In the genomic region with DNA sequence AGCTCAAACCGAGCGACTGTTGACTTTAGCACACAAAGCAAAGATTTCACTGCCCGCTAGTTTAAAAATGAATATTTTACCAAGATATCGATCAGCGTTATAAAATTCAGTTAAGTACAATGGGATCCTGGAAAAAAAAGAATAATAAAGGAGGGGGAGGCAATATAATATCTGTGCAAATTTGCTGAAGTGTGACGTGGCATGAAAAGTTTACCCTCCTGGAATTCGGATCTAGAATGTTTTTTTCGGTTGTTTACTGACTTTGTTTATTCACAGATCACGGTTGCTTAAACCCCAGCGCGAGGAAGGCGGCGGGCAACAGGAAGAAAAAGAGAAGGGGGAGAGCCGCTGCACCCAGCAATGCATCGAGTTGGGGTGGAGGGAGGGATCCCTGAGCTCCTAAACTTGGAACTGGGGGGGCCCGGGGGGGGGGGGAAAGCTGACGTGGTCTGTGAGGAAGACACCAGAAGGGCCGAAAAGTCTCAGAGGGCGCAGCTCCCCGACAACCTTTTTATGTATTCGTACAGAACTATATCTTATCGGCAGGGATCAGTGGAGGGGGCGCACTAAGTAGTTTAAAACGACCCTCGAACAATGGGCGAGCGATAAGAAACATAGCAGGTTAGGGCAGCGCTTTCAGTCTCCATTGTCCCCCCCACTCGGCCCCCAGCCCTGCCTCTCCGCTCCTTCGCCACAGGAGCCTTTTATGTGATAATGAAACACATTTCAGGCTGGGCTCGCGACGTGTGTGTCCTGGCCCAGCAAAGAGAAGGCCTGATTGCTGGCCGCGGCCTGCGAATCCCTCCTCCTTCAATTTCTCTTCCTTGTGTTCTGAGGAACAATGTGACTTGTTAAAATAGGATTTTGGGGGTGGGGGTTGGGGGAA, we compare ENCODE assay signal across 12 mouse cellular contexts. TPM values are rescaled to one million over a fixed set of nuclear protein-coding genes. Genes with fewer than 3 reads are reported as not detected.
DNase-seq lines count a peak whose midpoint lies in the region; ATAC-seq and TF ChIP-seq lines count a peak whose summit lies in the region.
"Had no signal": no experiment of that assay in that cellular context is flagged by ENCODE, and none has a peak within 500 bp of the region (broad histone marks: within the 10 kb centered on the region; RNA-seq: fewer than 3 reads in every experiment).

No protein-coding gene starts in this region.

- no peaks in the 10 kb centered on the region for H3K36me3 ChIP-seq in heart, postnatal 0 days (replicated peaks; ENCODE audit: control insufficient read depth, insufficient read depth, low read length)
- H3K36me3 ChIP-seq in E14TG2a.4 (ENCODE audit: insufficient read depth, low read length), result no peaks in the 10 kb centered on the region
- H3K36me3 ChIP-seq in liver, embryonic 16.5 days (ENCODE audit: control insufficient read depth, insufficient read depth), result no peaks in the 10 kb centered on the region
- H3K36me3 ChIP-seq: G1E had no signal

- no peak for DNase-seq in heart, postnatal 0 days (ENCODE audit: low spot score)
- no peak for DNase-seq in heart, adult 8-10 months (ENCODE audit: low spot score)
- peak; percentile 58 for DNase-seq in ZHBTc4 (ENCODE audit: low read depth, low spot score)
- no peak for DNase-seq in left cerebral cortex, adult 2 months (ENCODE audit: extremely low spot score in 1 of 2, low spot score in 2 of 2)
- no peak for DNase-seq in frontal cortex, postnatal 14 days (ENCODE audit: low spot score in 2 of 2)
- DNase-seq: adrenal gland, postnatal 25 days; cerebellum, postnatal 36 days; thymus, adult 2 months had no signal

- peak overlapping the region; percentile 18; the same call in 1 of the 2 replicates for H3K4me3 ChIP-seq in heart, postnatal 0 days (ENCODE audit: low read depth, low read length)
- H3K4me3 ChIP-seq in E14TG2a.4 (replicated peaks; ENCODE audit: low read length), result peak overlapping the region; percentile 60
- H3K4me3 ChIP-seq in liver, embryonic 16.5 days (ENCODE audit: low read depth, low read length), result peak overlapping the region; percentile 55
- H3K4me3 ChIP-seq in left cerebral cortex, adult 2 months, result no peak overlapping the region

- intact Hi-C loops in left cerebral cortex, adult 2 months (cut with DNase I), result loop anchor here (5.0 kb wide), 1 partner anchor 668 kb away; no protein-coding TSS in a partner anchor

- ATAC-seq in heart, postnatal 0 days (ENCODE audit: insufficient read depth, low read depth), result no peak
- no peak for ATAC-seq in liver, embryonic 16.5 days (ENCODE audit: low read depth)

- no peaks in the 10 kb centered on the region for H3K9me3 ChIP-seq in heart, postnatal 0 days (replicated peaks; ENCODE audit: control insufficient read depth, low read length)
- H3K9me3 ChIP-seq in E14TG2a.4 (ENCODE audit: low read length), result no peaks in the 10 kb centered on the region
- no peaks in the 10 kb centered on the region for H3K9me3 ChIP-seq in liver, embryonic 16.5 days (replicated peaks; ENCODE audit: control insufficient read depth, low read length)

- TF ChIP-seq CTCF in heart, postnatal 0 days (IDR thresholded peaks at IDR 0.05; ENCODE audit: low read depth), result no peak
- no peak for TF ChIP-seq CTCF in E14TG2a.4 (conservative IDR thresholded peaks at IDR 0.05; ENCODE audit: low read length)
- no peak for TF ChIP-seq CTCF in left cerebral cortex, adult 2 months (IDR thresholded peaks at IDR 0.05)

- no peak overlapping the region for H3K4me2 ChIP-seq in heart, postnatal 0 days (ENCODE audit: low read depth, low read length)
- H3K4me2 ChIP-seq in liver, embryonic 16.5 days (ENCODE audit: low read depth, low read length), result peak overlapping the region; percentile 54

- no peak for TF ChIP-seq EP300 in heart, postnatal 0 days (IDR thresholded peaks at IDR 0.05; ENCODE audit: low read depth)

- WGBS in heart, postnatal 0 days, result 1% methylated on average over 37 of the region's 37 CpGs
- under 1% methylated on average over 37 of the region's 37 CpGs for WGBS in liver, embryonic 16.5 days (ENCODE audit: insufficient replicate concordance)

- no peak overlapping the region for H3K27ac ChIP-seq in heart, postnatal 0 days (ENCODE audit: low read depth)
- H3K27ac ChIP-seq in liver, embryonic 16.5 days (ENCODE audit: low read length), result no peak overlapping the region
- no peak overlapping the region for H3K27ac ChIP-seq in left cerebral cortex, adult 2 months

- peaks cover 100% of the 10 kb centered on the region for H3K27me3 ChIP-seq in heart, postnatal 0 days (ENCODE audit: control insufficient read depth, insufficient read depth, low read length)
- peaks cover 99% of the 10 kb centered on the region for H3K27me3 ChIP-seq in E14TG2a.4 (ENCODE audit: insufficient read depth, low read length)
- peaks cover 81% of the 10 kb centered on the region for H3K27me3 ChIP-seq in liver, embryonic 16.5 days (ENCODE audit: control insufficient read depth, insufficient read depth, low read depth, low read length)

- no peak overlapping the region for H3K9ac ChIP-seq in heart, postnatal 0 days (replicated peaks; ENCODE audit: low read depth, low read length)
- no peak overlapping the region; the same call in 1 of the 2 replicates for H3K9ac ChIP-seq in liver, embryonic 16.5 days (ENCODE audit: low read depth, low read length)

- no peaks in the 10 kb centered on the region for H3K4me1 ChIP-seq in heart, postnatal 0 days (ENCODE audit: control insufficient read depth, insufficient read depth)
- peaks cover 67% of the 10 kb centered on the region for H3K4me1 ChIP-seq in E14TG2a.4 (replicated peaks; ENCODE audit: low read depth, low read length)
- H3K4me1 ChIP-seq in liver, embryonic 16.5 days (ENCODE audit: control insufficient read depth, low read depth, low read length), result no peaks in the 10 kb centered on the region; the same call in 1 of the 2 replicates

RNA-seq across cellular contexts. Expression of a gene that starts 6.3 kb away (rescaled TPM):
- total RNA-seq in heart, postnatal 0 days (2014; rRNA removed; ENCODE audit: low replicate concordance), result not detected in 2 replicates
- polyA plus RNA-seq in heart, postnatal 0 days (2015; fragmentation: Nextera tagmentation; extraction: Ambion mirVana), result not detected in 2 replicates
- not detected for total RNA-seq in heart, adult 8-10 months (2022)
- 2.9 and 3.8 TPM in 2 replicates for polyA plus RNA-seq in liver, embryonic 16.5 days (2015; fragmentation: Nextera tagmentation; extraction: Ambion mirVana)
- not detected for total RNA-seq in left cerebral cortex, adult 2 months (2021)
- total RNA-seq: adrenal gland, postnatal 25 days; layer of hippocampus, postnatal 10 days had no signal
- polyA plus RNA-seq: G1E had no signal
